28 mouse cellular contexts compared by ENCODE assay signal in the genomic region with DNA sequence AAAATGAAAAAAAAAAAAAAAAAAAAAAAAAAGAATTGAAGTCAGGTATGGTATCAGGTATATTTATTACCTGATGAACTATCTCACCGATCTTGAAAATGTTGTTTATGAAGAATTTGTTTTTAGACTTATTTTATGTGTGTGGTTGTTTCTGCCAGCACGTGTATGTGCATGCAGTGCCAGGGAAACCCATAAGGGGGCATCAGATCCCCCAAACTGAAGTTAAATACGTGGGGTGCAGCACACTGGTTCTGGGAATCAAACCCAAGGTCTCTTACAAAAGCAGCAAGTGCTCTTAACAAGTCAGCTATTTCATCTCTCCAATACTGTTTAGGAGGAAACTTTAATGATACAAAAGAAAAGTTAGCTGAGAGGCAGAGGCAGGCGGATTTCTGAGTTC. TPM values are rescaled to one million over a fixed set of nuclear protein-coding genes. Genes with fewer than 3 reads are reported as not detected.
DNase-seq lines count a peak whose midpoint lies in the region; ATAC-seq and TF ChIP-seq lines count a peak whose summit lies in the region.
"Had no signal": no experiment of that assay in that cellular context is flagged by ENCODE, and none has a peak within 500 bp of the region (broad histone marks: within the 10 kb centered on the region; RNA-seq: fewer than 3 reads in every experiment).

No protein-coding gene starts in this region.

- no peaks in the 10 kb centered on the region for H3K27me3 ChIP-seq in heart, adult 2 months (ENCODE audit: control insufficient read depth, insufficient read depth, low read length)
- no peaks in the 10 kb centered on the region for H3K27me3 ChIP-seq in midbrain, postnatal 0 days (ENCODE audit: insufficient read depth, low read length)
- H3K27me3 ChIP-seq in midbrain, embryonic 10.5 days (ENCODE audit: low read depth, poor library complexity, severe bottlenecking): peaks cover 11% of the 10 kb centered on the region
- H3K27me3 ChIP-seq in E14TG2a.4 (ENCODE audit: insufficient read depth, low read length): peaks cover 15% of the 10 kb centered on the region
- H3K27me3 ChIP-seq: kidney, embryonic 15.5 days had no signal

- H3K79me2 ChIP-seq in heart, adult 2 months (replicated peaks; ENCODE audit: control insufficient read depth, insufficient read depth, low read length): no peaks in the 10 kb centered on the region

- no peak overlapping the region for H3K9ac ChIP-seq in heart, adult 2 months (ENCODE audit: low read depth, low read length)
- no peak overlapping the region for H3K9ac ChIP-seq in midbrain, postnatal 0 days (replicated peaks; ENCODE audit: low read length, poor library complexity, severe bottlenecking)
- H3K9ac ChIP-seq: forebrain, embryonic 12.5 days; hindbrain, embryonic 12.5 days; kidney, embryonic 15.5 days had no signal

- no peaks in the 10 kb centered on the region for H3K9me3 ChIP-seq in midbrain, postnatal 0 days (ENCODE audit: low read length)
- H3K9me3 ChIP-seq in midbrain, embryonic 10.5 days (replicated peaks): no peaks in the 10 kb centered on the region
- H3K9me3 ChIP-seq in E14TG2a.4 (ENCODE audit: low read length): no peaks in the 10 kb centered on the region
- H3K9me3 ChIP-seq: embryonic facial prominence, embryonic 10.5 days; forebrain, embryonic 12.5 days; hindbrain, embryonic 12.5 days; kidney, embryonic 15.5 days had no signal

- TF ChIP-seq CTCF in heart, adult 2 months (IDR thresholded peaks at IDR 0.05): peak; percentile 45
- peak; percentile 14 for TF ChIP-seq CTCF in midbrain, postnatal 0 days (IDR thresholded peaks at IDR 0.05)
- peak; percentile 34; the same call in 1 of the 2 replicates for TF ChIP-seq CTCF in E14TG2a.4 (conservative IDR thresholded peaks at IDR 0.05; ENCODE audit: low read length)

- peaks cover 1% of the 10 kb centered on the region; the same call in 1 of the 2 replicates for H3K4me1 ChIP-seq in heart, adult 2 months (ENCODE audit: control insufficient read depth, insufficient read depth, low read length)
- H3K4me1 ChIP-seq in midbrain, postnatal 0 days (ENCODE audit: insufficient read depth, low read length): peaks cover 3% of the 10 kb centered on the region; the same call in 1 of the 2 replicates
- peaks cover 13% of the 10 kb centered on the region for H3K4me1 ChIP-seq in midbrain, embryonic 10.5 days
- peaks cover 16% of the 10 kb centered on the region for H3K4me1 ChIP-seq in E14TG2a.4 (replicated peaks; ENCODE audit: low read depth, low read length)

- no peak for ATAC-seq in midbrain, postnatal 0 days (ENCODE audit: low FRiP score)
- ATAC-seq: midbrain, embryonic 16.5 days had no signal

- intact Hi-C loops in heart, adult 2 months (cut with DNase I): no loop called here

- DNase-seq in heart, adult 2 months: no peak
- no peak for DNase-seq in heart, postnatal 4 days
- DNase-seq in midbrain, postnatal 0 days (ENCODE audit: low spot score): no peak
- no peak for DNase-seq in midbrain, embryonic 10.5 days (ENCODE audit: low spot score)
- DNase-seq in ZHBTc4 (ENCODE audit: low read depth, low spot score): peak; percentile 22
- DNase-seq in ovary, postnatal 14 days (ENCODE audit: low spot score): no peak
- no peak for DNase-seq in cerebellum, postnatal 25 days
- DNase-seq: adrenal gland, postnatal 25 days; cerebellum, adult 11 months; cerebellum, postnatal 36 days; gastrocnemius, postnatal 36 days; heart, postnatal 10 days; kidney, postnatal 4 days; layer of hippocampus, postnatal 36 days; left cerebral cortex, postnatal 4 days; liver; lung, adult 18-20 months; lung, postnatal 36 days; thymus, postnatal 36 days had no signal

- H3K4me3 ChIP-seq in heart, adult 2 months: no peak overlapping the region
- no peak overlapping the region for H3K4me3 ChIP-seq in midbrain, postnatal 0 days (ENCODE audit: low read depth, low read length)
- H3K4me3 ChIP-seq in midbrain, embryonic 10.5 days: no peak overlapping the region
- no peak overlapping the region for H3K4me3 ChIP-seq in E14TG2a.4 (replicated peaks; ENCODE audit: low read length)
- H3K4me3 ChIP-seq: embryonic facial prominence, embryonic 10.5 days; forebrain, embryonic 12.5 days; hindbrain, embryonic 12.5 days; kidney, embryonic 15.5 days had no signal

- H3K36me3 ChIP-seq in heart, adult 2 months (ENCODE audit: control insufficient read depth, insufficient read depth, low read length): no peaks in the 10 kb centered on the region
- no peaks in the 10 kb centered on the region for H3K36me3 ChIP-seq in midbrain, postnatal 0 days (ENCODE audit: insufficient read depth, low read length)
- H3K36me3 ChIP-seq in midbrain, embryonic 10.5 days: peaks cover 7% of the 10 kb centered on the region
- H3K36me3 ChIP-seq in E14TG2a.4 (ENCODE audit: insufficient read depth, low read length): no peaks in the 10 kb centered on the region

- 89% methylated on average over 4 of the region's 4 CpGs for WGBS in heart, adult 2 months
- 87% methylated on average over 4 of the region's 4 CpGs for WGBS in midbrain, postnatal 0 days
- WGBS in midbrain, embryonic 10.5 days: 85% methylated on average over 4 of the region's 4 CpGs

- TF ChIP-seq EP300 in heart, adult 2 months (IDR thresholded peaks at IDR 0.05; ENCODE audit: insufficient read depth, low read depth, low read length): no peak

- no peak for TF ChIP-seq POLR2A in heart, adult 2 months (IDR thresholded peaks at IDR 0.05; ENCODE audit: insufficient read depth, low read depth, low read length)

- H3K4me2 ChIP-seq in midbrain, postnatal 0 days (ENCODE audit: low read depth, low read length, poor library complexity, severe bottlenecking): no peak overlapping the region
- H3K4me2 ChIP-seq: forebrain, embryonic 12.5 days; heart, embryonic 11.5 days; hindbrain, embryonic 12.5 days; kidney, embryonic 15.5 days had no signal

- H3K27ac ChIP-seq in heart, adult 2 months: no peak overlapping the region
- H3K27ac ChIP-seq in midbrain, postnatal 0 days (ENCODE audit: low read depth, low read length): no peak overlapping the region
- H3K27ac ChIP-seq in midbrain, embryonic 10.5 days (replicated peaks): no peak overlapping the region
- H3K27ac ChIP-seq: embryonic facial prominence, embryonic 10.5 days; forebrain, embryonic 12.5 days; hindbrain, embryonic 12.5 days; kidney, embryonic 15.5 days had no signal

RNA-seq across cellular contexts. Expression of a gene that starts 4.1 kb away (rescaled TPM):
- 100 to 1,000 TPM in 1 of 2 experiments, 10 to 100 TPM in 1; 87.4 to 100 TPM for total RNA-seq in heart, adult 2 months (2021)
- 51.1 and 66.4 TPM in 2 replicates for polyA plus RNA-seq in heart, adult 2 months (2012; rRNA removed)
- 100 to 1,000 TPM in 1 of 2 experiments, 10 to 100 TPM in 1; 96.4 to 109 TPM for total RNA-seq in heart, postnatal 4 days (2021)
- 1.4 and 1.8 TPM in 2 replicates for total RNA-seq in midbrain, postnatal 0 days (2014; rRNA removed)
- 1.7 and 2.0 TPM in 2 replicates for polyA plus RNA-seq in midbrain, postnatal 0 days (2015; fragmentation: Nextera tagmentation; extraction: Ambion mirVana)
- polyA plus RNA-seq in midbrain, embryonic 10.5 days (2016; fragmentation: Nextera tagmentation; extraction: Ambion mirVana): 2.4 and 3.3 TPM in 2 replicates
- total RNA-seq: megakaryocyte-erythroid progenitor cell, adult 5-6 weeks; neutrophil, adult 5-6 weeks had no signal

Comparison
In these comparisons a context has a peak if more than half of its experiments do, and no peak if none do; other contexts are left out.
1. RNA of a gene that starts 4.1 kb away (total RNA-seq): 96.4 to 109 TPM in heart, postnatal 4 days and 87.4 to 100 TPM in heart, adult 2 months; 1.4 to 1.8 TPM in midbrain, postnatal 0 days; every median in the first group is over 10 times any median in the second.
2. Peak in every context shown above with its lines, with median percentiles within 50 percentile points of each other: CTCF ChIP-seq.